Mouse (Mus musculus) ovary, adult 18-20 months (tissue): Measurements from ENCODE around the gene Emb.
A peak's percentile ranks its signal among the peaks of the same experiment; 100 is the strongest.

ENCODE experiments used
- DNase-seq: peaks from one replicate; pipeline ENCODE4 v3.0.0; 2022; ENCODE audit warnings: low spot score, mixed read lengths

Gene Emb

DNA sequence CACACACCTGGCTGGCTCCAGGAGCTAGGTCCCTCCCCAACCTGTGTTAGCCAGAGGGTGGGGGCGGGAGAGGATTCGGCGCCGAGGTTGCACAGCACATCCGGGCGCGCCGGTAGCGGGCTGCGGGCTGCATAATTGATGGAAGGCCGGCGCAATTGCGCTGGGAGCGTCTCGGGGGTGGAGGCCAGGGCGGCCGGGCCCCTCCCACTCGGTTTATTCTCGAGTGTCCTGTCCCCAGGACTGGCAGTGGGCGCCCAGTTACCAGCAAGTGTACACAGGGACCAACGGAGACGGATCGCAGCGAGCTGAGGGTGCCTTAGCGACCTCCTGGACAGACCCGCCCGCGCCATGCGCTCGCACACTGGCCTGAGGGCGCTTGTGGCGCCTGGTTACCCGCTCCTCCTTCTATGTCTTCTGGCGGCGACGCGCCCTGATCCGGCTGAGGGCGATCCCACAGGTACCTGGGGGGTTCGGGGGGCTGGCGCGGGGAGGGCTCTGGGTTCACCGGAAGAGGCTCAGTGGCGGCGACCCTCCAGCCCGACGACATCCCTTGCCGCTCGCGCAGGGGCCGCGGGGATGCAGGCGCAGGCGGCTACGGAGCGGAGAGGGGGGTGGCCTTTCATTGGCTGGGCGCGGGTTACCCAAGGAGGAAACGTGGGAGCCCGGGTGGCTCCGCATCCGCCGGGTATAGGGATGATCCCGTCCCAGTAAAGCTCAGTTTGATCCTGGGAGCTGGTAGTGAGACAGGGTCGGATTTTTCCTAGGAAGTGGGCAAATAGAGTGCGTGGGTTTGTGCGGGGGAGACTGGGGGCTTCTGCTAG, 12.4 kb downstream of the Emb start, which contains the start of gene Gm17509:
TSS of gene Gm17509 (minus strand) at position 575 of the 821 bp plus-strand sequence.
- DNase-seq = peak; percentile 27

DNA sequence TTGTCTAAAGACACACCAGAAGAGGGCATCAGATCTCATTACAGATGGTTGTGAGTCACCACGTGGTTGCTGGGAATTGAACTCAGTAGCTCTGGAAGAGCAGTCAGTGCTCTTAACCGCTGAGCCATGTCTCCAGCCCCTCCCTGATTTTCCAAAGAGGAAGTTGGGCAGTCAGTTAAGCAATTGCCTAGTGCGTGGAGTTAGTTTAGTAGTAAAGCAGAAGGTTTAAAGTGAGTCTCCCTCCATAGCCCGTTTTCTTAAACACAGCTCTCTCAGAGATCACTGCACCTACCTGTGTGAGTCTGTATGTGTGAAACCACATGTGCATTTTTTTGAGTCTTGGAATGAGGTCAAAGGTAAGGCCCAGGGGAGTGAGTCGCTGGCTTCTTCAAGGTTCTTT, 14.8 kb downstream of the Emb start:
- DNase-seq = no peak

DNA sequence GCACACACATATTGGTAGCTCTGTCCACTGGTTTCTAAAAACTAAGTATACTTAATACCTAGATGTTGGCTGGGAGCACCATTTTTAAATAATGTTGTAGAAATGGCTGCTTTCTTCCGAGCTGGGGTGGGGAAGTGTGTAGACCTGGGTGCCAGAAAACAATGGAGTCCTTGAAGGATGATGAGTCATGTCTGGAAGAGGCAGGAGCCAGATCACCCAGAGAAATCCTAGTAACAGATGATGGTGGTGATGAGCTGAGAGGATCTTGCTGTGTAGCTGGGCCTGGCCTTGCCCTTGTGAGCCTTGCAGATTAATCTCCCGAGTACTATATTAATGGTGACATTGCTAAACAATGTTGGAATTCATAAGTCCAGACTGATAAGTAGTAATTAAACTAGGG, 16.6 kb downstream of the Emb start:
- DNase-seq = no peak

DNA sequence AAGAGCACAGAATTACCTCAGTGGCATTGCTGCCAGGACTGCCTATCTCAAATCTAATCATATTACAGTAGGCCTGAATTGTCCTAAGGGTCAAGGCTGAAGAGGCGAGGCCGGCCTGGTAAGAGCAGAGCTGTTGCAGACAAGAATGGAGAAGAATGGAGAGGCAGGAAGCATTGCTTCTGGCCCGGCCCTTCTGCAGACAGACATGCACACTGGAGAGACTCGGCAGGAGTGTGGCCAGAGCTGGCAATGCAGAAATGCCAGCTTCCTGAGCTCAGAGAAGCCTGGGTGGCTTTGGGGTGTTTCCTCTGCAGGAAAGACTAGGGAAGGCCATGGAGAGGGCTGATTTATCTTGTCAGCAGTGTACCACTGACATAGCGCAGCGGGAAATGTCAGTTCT, 17.2 kb downstream of the Emb start:
- DNase-seq = no peak

DNA sequence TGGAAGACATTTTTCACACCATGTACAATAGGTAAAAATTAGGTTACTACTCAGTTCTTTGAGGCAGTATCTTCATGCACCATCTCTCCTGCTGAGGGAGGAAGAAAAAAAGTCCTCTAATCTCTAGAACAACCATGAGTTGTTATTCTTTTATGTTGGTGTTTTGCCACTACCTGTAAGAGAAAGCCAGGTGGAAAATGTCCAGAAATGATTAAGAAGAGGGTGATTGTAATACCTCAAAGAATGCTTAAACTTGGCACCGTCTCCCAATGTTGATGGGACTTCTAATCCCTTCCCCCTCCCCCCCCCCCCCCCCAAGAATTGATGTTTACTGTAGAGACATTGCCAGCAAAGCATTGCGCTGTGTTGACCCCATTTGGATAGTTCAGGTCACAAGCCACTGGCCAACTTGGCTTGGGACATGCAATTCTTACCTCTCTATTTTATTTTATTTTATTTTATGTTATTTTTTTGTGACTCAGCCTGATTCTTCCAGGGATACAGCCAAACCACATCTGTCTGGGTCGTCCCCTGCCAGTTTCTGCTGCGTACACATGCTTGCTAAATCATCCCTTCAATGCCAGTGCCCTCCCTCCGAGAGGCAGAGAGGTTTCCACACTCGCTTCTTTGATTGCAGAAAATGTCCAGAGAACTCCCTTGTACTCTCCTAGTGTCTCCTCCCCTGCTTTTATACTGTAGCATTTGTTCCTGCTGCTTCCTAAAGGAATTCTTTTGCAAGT, 22.2 kb downstream of the Emb start:
- DNase-seq = peak; percentile 29

DNA sequence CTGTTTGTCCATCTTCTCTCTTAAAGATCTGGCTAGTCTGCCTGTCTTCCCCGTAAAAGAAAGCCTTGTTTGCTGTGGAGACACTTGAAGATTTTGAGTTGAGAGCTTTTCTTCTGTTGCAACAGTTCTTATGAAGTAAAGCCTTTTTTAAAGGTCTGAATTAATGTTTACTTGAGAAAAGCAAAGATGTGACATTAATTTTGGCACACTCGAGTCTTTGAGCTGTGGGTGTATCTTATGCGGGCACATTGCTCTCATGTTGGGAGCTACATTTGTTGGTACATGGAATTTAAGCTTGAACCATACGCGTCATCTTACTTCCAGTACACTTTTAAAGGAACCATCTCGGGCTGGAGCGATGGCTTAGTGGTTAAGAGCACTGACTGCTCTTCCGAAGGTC, 25.5 kb downstream of the Emb start:
- no peak for DNase-seq

DNA sequence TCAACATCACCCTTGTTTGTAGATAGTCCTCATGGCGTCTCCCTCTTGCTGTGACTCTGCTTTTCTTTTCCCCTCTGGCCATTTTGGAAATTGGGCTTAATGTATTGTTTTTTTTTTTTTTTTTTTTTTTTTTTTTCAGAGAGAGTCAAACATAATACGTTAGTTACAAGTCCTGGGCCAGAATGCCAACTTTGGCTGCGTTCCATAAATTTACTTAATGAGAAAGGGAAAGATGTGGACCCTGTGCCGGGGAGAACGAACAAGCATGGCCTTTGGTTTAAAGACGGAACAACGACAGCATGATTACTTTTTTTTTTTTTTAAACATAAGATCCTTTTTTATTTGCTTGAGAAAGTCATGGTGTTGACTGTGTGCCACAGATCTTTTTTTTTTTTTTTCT, 26.1 kb downstream of the Emb start:
- DNase-seq = no peak

DNA sequence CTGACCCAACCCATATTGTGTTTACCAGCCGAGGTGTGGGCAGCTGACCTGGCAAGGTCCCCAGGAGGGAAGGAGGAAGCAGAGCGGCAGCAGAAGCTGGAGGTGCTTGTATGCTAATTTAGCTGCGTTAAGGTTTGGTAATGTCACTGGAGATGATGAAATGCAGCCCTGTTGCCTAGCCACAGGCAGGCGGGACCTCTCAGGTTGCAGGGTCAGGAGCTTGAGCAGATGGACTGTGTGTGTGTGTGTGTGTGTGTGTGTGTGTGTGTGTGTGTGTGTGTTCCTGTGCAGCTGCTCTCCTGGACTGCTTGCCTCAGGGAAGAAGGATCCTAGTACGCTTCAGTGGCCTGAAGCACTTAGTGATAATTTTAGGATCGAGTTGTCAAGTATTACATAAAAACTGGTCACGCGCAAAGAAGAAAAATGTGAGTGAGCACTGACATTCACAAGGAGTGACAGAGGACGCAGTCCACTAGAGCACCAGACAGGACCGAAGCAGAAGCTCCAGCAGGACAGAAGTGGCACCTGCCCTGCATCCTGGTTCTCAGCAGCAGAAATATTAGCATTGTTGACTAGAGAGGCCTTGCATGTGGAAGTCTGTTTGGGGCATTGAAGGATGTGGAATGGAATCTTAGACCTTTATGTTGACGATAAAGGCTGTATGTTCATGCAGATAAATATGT, 27.3 kb downstream of the Emb start:
- peak; percentile 25 for DNase-seq

DNA sequence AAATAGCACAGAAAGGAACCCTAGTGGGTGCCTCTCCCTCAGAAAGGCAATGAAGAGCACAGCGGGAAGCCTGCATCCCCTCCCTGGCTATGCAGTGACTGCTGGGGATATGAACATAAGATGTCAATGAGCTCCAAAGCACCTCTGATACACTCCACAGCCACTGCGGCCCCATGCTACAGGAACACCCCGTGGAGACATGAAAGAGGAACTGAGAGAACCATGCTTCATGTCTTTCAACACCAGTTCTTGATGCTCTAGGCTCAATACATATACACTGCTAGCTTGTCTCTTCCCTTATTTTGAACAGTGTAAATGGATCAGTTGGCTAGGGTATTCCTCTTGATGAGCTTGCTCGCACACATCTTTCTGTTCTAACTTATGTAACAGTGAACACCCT, 28.8 kb downstream of the Emb start:
- no peak for DNase-seq

DNA sequence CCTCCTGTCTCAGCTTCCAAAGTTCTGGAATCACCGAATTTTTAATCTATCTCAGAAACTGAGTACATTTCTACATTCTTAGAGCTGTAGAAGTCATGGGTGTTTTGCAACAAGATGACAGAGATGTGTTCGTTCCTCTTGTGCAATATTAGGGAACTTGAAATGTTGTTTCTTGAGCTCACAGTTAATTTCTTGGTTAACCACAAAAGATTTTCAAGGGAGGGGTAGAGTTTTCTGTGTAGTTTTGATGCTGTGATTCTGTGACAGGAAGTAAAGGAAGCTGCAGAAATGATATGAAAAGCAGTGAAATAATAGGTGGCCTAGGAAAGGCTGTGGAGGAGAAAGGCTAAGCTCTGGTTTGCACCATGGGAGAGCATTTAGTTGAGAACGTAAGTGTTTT, 33.7 kb downstream of the Emb start:
- no peak for DNase-seq

DNA sequence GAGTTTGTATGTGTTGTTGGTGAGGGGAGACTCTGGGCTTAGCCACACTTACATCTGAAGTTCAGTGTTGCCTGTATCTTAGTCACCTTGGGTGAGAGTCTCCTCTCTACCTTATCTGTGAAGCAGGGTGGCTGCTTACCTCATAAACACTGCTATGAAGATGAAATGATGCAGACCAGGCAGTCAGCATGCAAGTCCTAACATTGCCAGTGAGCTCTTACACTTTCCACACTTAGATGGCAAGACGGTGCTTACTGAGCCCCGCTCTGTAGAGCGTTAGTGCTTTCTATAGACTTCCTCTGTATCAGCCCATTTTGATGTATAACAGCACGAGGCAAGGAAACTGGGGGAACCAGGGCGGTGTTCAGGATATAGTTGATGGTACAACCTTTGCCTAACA, 34.3 kb downstream of the Emb start:
- no peak for DNase-seq

DNA sequence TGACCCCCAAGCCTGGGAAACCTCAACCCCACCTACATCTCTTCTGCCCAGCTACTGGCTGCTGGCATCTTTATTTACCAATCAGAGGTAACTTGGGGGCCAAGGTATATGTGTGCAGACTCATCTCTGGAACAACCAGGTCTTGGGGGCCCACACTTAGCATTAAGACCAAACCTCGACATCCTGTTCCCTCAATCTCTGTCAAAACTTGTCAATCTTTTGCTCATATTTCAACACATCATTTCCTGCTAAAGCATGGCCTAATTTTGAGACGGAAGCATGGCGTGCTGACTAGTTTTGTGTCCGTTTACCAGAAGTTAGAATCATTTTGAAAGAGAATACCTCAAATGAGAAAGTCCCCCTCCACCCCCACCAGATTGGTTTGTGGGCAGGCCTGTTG, 52.4 kb downstream of the Emb start:
- DNase-seq = no peak

DNA sequence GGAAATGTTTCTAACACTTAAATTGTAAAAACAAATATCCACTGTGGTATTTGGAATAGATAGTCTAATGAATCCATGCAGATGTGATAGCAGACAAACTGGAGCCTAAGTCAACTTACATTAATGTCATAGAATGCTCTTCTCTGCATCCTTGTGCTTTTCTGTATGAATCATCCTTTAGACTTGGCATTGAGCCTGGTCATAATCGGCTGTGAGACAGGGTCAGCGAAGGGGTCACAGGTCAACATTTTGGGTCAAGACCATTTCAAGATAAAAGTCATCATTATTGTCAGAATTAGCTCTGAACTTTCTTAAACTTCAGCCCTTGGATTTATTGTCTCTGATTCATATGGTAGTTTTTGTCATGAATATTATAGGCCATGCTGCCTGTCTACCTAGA, 57.8 kb downstream of the Emb start:
- DNase-seq = no peak

DNA sequence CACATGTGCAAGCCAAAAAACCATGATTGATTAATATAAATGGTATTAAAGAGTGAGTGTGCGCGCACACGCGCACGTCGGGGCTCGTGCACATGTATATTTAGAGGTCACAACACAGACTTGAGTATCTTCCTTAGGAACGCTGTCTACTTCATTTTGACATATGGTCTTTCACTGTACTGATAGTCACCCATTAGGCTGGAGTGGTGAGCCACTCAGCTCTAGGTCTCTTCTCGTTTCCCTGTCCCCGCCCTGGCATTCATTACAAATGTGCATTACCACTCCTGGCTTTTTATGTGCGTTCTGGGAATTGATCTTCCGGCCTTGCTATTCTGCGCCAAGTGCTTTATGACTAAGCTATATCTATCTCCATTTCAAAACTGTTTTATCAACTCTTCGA, 59.6 kb downstream of the Emb start:
- no peak for DNase-seq

DNA sequence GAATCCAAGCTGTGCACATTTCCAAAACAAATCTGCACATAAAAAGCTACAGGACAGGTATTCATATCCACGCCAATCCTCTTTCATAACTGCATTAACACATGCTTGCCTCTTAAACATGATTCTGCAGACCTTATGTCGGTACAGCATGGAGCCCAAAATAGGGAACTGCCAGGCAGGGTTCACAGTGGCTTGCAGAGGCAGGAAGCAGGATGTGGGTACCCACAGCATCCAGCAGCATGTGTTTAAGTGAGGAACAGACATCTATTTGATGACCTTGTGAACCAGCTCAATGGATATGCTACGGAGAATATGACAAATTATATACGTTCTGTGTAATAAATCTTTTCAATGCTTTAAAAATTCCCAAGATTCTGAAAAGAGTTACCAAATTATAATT, 75.7 kb downstream of the Emb start:
- DNase-seq = no peak

DNA sequence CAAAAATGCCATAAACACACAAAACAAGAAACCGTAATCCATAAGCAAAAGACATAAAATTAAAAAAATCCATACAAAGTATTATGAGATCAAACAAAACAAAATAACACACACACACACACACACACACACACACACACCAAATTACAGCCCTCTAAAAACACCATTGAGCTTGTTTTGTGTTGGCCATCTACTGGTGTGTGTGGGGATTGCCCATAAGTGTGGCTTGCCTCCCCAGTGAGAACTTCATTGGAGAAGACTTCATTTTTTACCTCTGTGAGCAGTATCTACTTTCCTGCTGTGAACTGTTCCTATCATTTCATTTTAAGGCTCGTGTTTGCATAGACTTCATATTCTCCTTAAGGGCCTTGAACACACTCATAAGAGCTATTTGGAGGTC, 78.6 kb downstream of the Emb start:
- no peak for DNase-seq

DNA sequence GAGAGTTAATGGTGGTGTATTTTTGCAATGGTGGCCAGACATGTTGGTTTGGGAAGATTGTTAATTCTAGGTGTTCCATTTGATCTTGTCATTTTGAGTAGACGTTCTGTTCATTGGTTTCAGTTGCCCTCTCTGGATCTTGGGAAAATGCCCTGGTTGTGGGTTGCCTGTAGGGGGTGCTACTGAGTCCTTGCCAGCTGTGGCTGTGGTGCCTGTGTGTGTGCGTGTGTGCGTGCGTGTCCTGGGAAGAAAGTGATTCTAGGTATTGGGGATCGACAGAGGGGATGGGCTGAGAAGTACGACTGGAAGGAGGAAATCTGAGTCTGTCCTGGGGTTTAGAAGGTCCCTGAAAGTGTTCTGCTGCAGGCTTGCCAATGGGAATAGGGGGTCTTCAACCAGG, 79.1 kb downstream of the Emb start:
- DNase-seq = no peak

DNA sequence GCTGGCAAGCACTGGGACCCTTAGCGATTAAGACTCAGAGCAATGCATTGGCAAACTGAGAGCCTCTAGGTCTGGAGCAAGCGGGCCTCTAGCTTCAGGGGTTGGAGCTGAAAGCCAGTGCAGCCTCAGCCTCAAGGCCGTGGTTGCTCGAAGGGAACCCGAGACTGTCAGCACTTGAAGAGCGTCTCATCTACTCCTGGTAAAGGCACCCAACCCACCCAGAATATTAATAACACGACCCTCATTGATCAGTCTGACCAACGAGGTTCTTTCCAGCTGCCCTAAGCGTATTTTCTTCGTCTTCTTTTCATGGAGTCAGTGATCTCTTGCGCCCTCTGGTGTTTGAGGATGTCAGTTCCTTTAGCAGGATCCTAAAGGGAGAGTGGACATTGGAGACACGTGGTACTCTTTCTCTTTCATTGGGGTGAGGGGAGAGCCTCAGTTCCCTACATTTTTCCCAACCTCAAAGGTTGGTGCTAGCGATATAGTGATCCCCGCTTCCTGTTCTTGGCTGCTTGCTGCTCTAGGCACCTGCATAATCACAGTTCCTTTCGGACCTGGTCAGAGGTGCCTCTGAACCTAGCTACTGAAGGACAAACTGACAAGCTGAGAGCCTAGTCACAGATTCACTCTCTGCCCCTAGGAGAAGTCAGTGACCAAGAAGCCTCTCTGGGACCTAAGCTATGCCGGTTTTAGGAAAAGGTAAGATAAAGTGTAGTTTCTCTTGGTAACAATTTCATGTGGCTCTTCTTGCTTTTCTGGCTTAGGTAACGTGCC, 81.3 kb downstream of the Emb start:
- DNase-seq = no peak

DNA sequence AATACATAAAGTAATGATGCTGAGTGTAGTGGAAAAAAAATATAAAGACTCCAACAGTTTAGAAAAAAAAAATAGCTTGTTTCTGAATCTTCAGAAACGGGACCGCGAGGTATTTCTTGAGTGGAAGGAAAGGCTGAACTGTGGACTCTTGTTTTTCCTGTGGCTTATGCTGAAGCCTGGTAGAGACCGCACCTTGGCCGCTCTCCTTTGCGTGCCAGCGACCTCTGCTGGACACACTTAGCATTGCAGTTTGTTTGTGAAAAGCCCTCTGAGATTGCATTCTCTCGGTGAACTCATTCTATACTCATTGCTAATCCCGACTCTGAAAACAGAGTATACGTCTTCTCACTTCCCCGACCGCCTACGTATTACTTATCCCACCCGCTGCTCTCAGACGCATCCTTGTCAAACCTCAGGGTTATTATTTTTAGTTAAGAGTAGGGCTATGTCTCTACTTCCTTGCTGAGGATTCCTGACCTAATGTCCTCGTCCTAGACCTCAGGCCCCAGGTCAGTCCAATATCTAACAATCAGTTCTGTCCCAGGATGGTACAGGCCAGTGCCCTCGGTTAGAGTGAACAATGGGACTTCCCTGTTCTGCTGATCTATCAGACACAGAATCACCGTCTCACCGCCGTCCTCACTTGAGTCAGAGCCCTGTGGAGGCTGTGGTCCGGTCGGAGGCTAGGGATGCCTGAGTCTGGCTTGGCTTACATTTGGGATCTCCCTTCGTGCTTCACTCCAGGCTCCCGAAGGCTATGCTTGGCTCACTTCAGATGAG, 103.3 kb downstream of the Emb start:
- peak; percentile 9 for DNase-seq
